Mouse (Mus musculus): ENCODE measurements at regions not wholly inside any gene's neighbourhood (a gene's known extent, or its start where the extent isn't known, plus 50 kb on each side); places are given as distances from the start of the nearest gene placed in this dataset.

- DNase-seq (ENCODE audit: low spot score): no peak
Observed at GRCm38 (mm10) chr13:84763916-84764315, 425.3 kb upstream of the Ccnh start.

- no peak for DNase-seq (ENCODE audit: low spot score)
Observed at GRCm38 (mm10) chr13:84771956-84772355, 417.3 kb upstream of the Ccnh start.

- DNase-seq (ENCODE audit: low spot score): no peak
Observed at GRCm38 (mm10) chr13:84783017-84783937, 405.9 kb upstream of the Ccnh start.

- no peak for DNase-seq (ENCODE audit: low spot score)
Observed at GRCm38 (mm10) chr13:84804241-84804980, 384.8 kb upstream of the Ccnh start.

- DNase-seq (ENCODE audit: low spot score): no peak
Observed at GRCm38 (mm10) chr13:84805190-84805589, 384.0 kb upstream of the Ccnh start.

GRCm38 (mm10) chr13:84809605-84810004 lies 379.6 kb upstream of the Ccnh start:
- no peak for DNase-seq (ENCODE audit: low spot score)

Data from yolk sac, embryonic 10.5 days (tissue).